Mouse (Mus musculus) neural tube, embryonic 13.5 days (tissue): Measurements from ENCODE around the gene Brpf3. TPM values are rescaled to one million over a fixed set of nuclear protein-coding genes. Genes with fewer than 3 reads are reported as not detected.
A peak's percentile ranks its signal among the peaks of the same experiment; 100 is the strongest.
"Not testable (repeated sequence)": the region's sequence is repeated elsewhere in the genome, so short reads cannot be mapped to it uniquely, and the experiment has no call there.

Experiments used
- ATAC-seq: fragments of 200-750 bp; cut with Nextera tagmentation; 2 replicates; pipeline ENCODE4 v1.8.0; 2017; ENCODE audit warnings: low read depth, mild to moderate bottlenecking, moderate TSS enrichment, moderate library complexity
- H3K27ac ChIP-seq: fragments of 300-500 bp; sonication (generic); replicated peaks from 2 replicates; pipeline ENCODE4 v1.5.1; 2015; ENCODE audit warnings: moderate library complexity, mild to moderate bottlenecking, inconsistent platforms
- H3K27me3 ChIP-seq: fragments of 300-500 bp; sonication (generic); 2 replicates; pipeline ENCODE4 v1.6.1; 2015; ENCODE audit warnings: mild to moderate bottlenecking, inconsistent platforms
- H3K36me3 ChIP-seq: fragments of 300-500 bp; sonication (generic); 2 replicates; pipeline ENCODE4 v1.6.1; 2015; ENCODE audit warnings: mild to moderate bottlenecking, inconsistent platforms
- H3K4me1 ChIP-seq: fragments of 300-500 bp; sonication (generic); replicated peaks from 2 replicates; pipeline ENCODE4 v1.6.1; 2015; ENCODE audit warnings: inconsistent platforms
- H3K4me2 ChIP-seq: fragments of 300-500 bp; sonication (generic); 2 replicates; pipeline ENCODE4 v1.6.1; 2015; ENCODE audit warnings: inconsistent platforms, mild to moderate bottlenecking, moderate library complexity
- H3K4me3 ChIP-seq: fragments of 300-500 bp; sonication (generic); 2 replicates; pipeline ENCODE4 v1.5.1; 2015; ENCODE audit warnings: mild to moderate bottlenecking, inconsistent platforms
- H3K9ac ChIP-seq: fragments of 300-500 bp; sonication (generic); 2 replicates; pipeline ENCODE4 v1.6.1; 2015; ENCODE audit warnings: moderate library complexity, mild to moderate bottlenecking, inconsistent platforms
- H3K9me3 ChIP-seq: fragments of 300-500 bp; sonication (generic); 2 replicates; pipeline ENCODE4 v1.6.1; 2016; ENCODE audit warnings: inconsistent platforms
- WGBS: fragments of 180-500 bp; shearing (Covaris S2); methylation state at CpG from one replicate; pipeline ENCODE4 v1.1.7; 2015; 5-methylcytosine and 5-hydroxymethylcytosine counted together
- polyA plus RNA-seq: library from polyadenylated mRNA; unstranded; fragments of >200 nt; fragmentation: Nextera tagmentation; extraction: Ambion mirVana; gene quantifications from 2 replicates; pipeline ENCODE4 v1.2.1, GENCODE M21; 2015

Brpf3 gene
- polyA plus RNA-seq, 1 experiment from 2014 or later, result 7.1 TPM

DNA sequence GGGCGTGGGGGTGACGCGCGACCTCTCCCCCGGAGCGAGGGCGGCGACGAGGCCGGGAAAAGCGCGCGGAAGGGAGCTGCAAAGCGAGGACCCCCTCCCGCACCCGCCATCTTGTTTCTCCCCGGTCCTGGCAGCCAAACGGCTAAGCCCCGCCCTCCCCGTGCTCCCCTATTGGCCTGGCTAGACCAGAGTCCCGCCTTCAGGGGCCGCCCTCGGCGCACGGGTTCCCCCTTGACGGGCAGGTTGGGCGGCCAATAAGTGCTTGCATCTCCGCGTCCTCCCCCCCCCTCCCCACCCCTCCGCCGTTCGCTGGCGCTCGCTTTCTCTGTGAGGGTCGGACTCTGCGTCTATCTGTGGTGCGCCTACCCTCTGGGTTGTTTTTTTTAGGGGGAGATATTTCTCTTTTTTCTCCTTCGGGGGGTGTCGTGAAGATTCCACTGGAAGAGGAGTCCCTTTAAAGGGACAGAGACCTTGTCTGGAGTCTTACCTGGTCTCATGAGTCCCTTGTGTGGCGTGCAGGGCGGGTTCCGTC lies 650 bp downstream of the Brpf3 start:
- Histone ChIP-seq H3K4me1 (peaks cover 33% of the 10 kb centered on the region), H3K27me3 (no peaks in the 10 kb centered on the region), H3K9me3 (no peaks in the 10 kb centered on the region), H3K4me3 (peak overlapping the region; percentile 75), H3K9ac (peak overlapping the region; percentile 100), H3K36me3 (peaks cover 10% of the 10 kb centered on the region), H3K4me2 (peak overlapping the region; percentile 94), H3K27ac (peak overlapping the region; percentile 100)
- peak; percentile 99 for ATAC-seq
- under 1% methylated on average over 29 of the region's 42 CpGs for WGBS

DNA sequence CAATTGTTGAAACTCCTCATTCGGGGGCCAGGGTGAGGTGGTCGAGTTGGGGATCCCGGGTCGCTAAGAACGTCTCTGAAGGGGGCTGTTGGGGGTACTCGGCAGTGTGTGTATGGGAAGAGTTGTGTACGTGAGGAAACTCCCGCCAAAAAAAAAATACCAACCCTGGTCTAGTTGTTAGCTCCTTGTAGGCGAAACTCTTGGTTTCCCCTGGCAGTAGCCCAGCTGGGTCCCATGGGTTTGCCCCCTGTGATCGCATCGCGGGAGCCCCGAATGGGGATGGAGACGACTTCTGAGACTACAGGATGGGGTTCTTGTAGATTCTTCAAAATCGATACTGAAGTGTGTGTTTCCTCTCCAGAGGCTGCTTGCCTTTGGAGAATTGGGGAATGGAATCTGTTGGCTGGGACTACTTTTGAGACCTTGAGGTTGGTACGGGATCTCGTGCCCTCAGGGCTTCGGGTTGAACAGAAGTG lies 1.2 kb downstream of the Brpf3 start:
- peak overlapping the region; percentile 100 for H3K27ac ChIP-seq

DNA sequence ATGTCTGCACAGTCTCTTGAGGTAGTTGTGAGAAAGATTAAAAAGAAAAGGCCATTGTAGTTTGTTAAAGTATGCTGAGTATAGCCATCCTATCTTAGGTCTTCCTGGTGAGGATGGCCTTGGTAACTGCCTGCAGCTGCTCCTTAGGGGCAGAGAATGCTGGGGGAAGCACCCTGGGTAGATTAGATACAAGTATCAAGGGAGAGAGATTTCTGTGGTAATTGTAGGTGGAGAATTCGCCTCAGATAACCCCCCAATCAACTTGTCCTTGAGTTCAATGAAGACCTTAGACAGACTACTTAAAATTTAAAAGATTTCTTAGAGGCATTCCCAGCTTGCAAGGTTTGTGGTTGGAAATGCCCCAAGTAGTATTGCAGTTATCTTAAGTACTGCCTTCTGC lies 2.4 kb downstream of the Brpf3 start:
- 84% methylated on average over 1 of the region's 1 CpGs for WGBS
- H3K27ac ChIP-seq, result no peak overlapping the region
- H3K36me3 ChIP-seq, result peaks cover 26% of the 10 kb centered on the region
- H3K27me3 ChIP-seq, result no peaks in the 10 kb centered on the region
- no peak for ATAC-seq
- H3K9ac ChIP-seq, result no peak overlapping the region
- no peak overlapping the region for H3K4me2 ChIP-seq
- H3K4me1 ChIP-seq, result peaks cover 33% of the 10 kb centered on the region
- no peaks in the 10 kb centered on the region for H3K9me3 ChIP-seq
- H3K4me3 ChIP-seq, result no peak overlapping the region

More for the DNA sequence above, 1.2 kb downstream of the Brpf3 start:
- ATAC-seq, result no peak
- WGBS, result 2% methylated on average over 18 of the region's 18 CpGs
- Histone ChIP-seq H3K4me1 (peaks cover 33% of the 10 kb centered on the region), H3K4me3 (peak overlapping the region; percentile 75), H3K4me2 (peak overlapping the region; percentile 93), H3K27me3 (no peaks in the 10 kb centered on the region), H3K9me3 (no peaks in the 10 kb centered on the region), H3K36me3 (peaks cover 15% of the 10 kb centered on the region), H3K9ac (peak overlapping the region; percentile 83)

DNA sequence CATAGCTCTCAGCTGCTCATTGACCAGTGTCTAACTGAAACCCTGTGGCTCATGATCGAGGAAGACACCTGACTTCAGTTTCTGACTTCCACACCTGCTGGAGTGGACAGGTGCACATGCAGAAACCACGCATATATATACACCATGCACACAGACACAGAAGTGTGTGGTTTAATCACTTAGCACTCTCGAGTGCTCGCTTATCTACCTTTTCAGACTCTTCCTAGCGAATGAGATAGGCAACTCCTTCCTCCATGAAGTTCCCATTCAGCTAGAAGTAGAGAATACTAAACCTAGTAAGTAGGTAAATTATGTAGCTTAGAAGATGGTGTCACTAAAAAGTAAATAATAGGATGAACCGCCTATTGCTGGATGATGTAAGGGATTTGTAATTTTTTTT lies 4.1 kb downstream of the Brpf3 start:
- 95% methylated on average over 6 of the region's 6 CpGs for WGBS
- peaks cover 19% of the 10 kb centered on the region for H3K4me1 ChIP-seq

DNA sequence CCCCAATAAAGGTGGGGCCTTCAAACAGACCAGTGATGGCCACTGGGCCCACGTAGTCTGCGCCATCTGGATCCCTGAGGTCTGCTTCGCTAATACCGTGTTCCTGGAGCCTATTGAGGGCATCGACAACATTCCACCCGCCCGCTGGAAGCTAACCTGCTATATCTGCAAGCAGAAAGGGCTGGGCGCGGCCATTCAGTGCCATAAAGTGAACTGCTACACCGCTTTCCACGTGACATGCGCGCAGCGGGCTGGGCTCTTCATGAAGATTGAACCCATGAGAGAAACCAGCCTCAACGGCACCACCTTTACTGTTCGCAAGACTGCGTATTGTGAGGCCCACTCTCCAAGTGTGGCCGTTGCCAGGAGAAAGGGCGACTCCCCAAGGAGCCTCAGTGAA lies 5.9 kb downstream of the Brpf3 start:
- Histone ChIP-seq H3K4me3 (no peak overlapping the region), H3K4me2 (no peak overlapping the region), H3K36me3 (peaks cover 59% of the 10 kb centered on the region), H3K9ac (no peak overlapping the region), H3K9me3 (no peaks in the 10 kb centered on the region), H3K27ac (no peak overlapping the region), H3K4me1 (peaks cover 13% of the 10 kb centered on the region), H3K27me3 (no peaks in the 10 kb centered on the region)
- 96% methylated on average over 19 of the region's 19 CpGs for WGBS
- ATAC-seq, result no peak

More for the DNA sequence above, 4.1 kb downstream of the Brpf3 start:
- Histone ChIP-seq H3K27ac (no peak overlapping the region), H3K27me3 (no peaks in the 10 kb centered on the region), H3K9me3 (no peaks in the 10 kb centered on the region), H3K36me3 (peaks cover 42% of the 10 kb centered on the region), H3K4me3 (no peak overlapping the region), H3K4me2 (no peak overlapping the region), H3K9ac (no peak overlapping the region)
- no peak for ATAC-seq

DNA sequence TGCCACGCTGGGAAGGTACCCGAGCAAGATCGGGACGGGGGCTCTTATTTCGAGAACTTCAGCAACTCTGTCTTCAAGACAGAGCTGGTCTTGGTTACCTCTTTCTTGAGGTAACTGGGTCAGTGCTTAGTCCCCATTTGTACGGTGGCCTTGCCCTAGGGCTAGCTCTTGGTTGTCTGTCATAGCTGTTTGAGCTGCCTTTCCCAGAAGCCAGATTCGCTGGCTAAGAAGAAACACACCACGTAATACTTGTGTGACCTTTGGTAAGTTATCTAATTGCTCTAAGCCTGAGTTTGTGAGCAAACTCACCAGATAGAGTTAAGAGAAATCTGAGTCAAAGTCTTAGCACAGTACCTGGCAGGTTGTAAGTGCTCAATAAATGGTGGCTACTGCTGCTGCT lies 7.8 kb downstream of the Brpf3 start:
- WGBS, result 97% methylated on average over 8 of the region's 8 CpGs
- Histone ChIP-seq H3K27me3 (no peaks in the 10 kb centered on the region), H3K27ac (no peak overlapping the region), H3K36me3 (peaks cover 77% of the 10 kb centered on the region), H3K4me1 (no peaks in the 10 kb centered on the region), H3K4me3 (no peak overlapping the region), H3K9ac (no peak overlapping the region), H3K4me2 (no peak overlapping the region), H3K9me3 (no peaks in the 10 kb centered on the region)
- ATAC-seq, result no peak

DNA sequence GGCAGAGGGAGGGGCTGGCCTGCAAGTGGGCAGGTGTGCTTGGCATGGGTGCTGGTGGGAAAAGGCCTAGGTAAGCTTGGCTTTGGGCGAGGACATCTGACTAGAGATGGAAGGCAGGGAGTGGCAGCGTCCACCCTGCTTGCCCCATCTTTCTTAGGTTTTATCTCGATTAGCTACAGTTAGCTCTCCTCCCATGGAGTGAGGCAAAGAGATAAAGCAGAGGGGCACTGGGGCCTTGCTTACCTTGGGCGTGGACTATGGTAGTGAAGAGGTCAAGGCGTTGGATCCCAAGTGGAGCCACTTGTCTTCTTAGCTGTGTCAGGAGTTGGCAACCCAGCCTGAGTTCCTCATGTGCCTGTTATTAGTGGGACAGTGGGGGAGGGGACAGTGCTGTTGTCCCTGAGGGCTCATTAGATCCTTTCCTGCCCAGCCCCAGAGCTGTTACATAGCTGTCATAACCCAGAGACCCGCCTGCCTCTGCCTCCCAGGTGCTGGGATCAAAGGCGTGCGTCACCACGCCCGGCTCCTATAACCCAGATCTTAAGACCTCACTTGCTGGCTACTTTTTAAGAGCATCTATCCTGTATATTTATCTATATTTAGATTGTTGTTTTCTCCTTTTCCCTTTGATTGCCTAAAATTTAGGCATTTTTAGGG lies 8.4 kb downstream of the Brpf3 start:
- H3K9me3 ChIP-seq, result no peaks in the 10 kb centered on the region
- no peaks in the 10 kb centered on the region for H3K4me1 ChIP-seq
- H3K4me3 ChIP-seq, result no peak overlapping the region
- H3K36me3 ChIP-seq, result peaks cover 83% of the 10 kb centered on the region
- H3K4me2 ChIP-seq, result no peak overlapping the region
- H3K27ac ChIP-seq, result no peak overlapping the region
- H3K9ac ChIP-seq, result no peak overlapping the region
- ATAC-seq, result no peak
- no peaks in the 10 kb centered on the region for H3K27me3 ChIP-seq
- 95% methylated on average over 10 of the region's 10 CpGs for WGBS

DNA sequence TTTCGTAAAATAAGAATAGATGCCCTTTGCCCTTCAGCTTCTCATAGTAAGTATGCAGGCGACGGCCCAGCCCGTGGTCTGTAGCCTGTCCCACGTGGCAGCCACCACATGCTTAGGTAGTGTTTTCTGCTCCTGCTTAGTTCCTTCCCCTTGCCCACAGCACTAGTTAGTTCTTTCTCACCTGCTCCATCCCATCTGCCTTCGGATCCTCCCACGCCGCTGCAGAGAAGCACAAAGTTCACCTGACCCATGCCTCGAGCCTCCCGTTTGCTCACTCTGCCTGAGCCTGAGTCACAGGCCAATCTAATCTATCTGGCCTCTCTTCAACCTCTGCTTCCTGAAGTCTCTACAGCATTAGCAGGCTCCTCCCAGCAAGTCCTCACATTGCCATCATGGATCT lies 11.5 kb downstream of the Brpf3 start:
- Histone ChIP-seq H3K27me3 (no peaks in the 10 kb centered on the region), H3K4me2 (no peak overlapping the region), H3K4me3 (no peak overlapping the region), H3K27ac (no peak overlapping the region), H3K36me3 (peaks cover 92% of the 10 kb centered on the region), H3K4me1 (no peaks in the 10 kb centered on the region), H3K9ac (no peak overlapping the region), H3K9me3 (no peaks in the 10 kb centered on the region)
- WGBS, result 96% methylated on average over 10 of the region's 10 CpGs
- ATAC-seq, result no peak

DNA sequence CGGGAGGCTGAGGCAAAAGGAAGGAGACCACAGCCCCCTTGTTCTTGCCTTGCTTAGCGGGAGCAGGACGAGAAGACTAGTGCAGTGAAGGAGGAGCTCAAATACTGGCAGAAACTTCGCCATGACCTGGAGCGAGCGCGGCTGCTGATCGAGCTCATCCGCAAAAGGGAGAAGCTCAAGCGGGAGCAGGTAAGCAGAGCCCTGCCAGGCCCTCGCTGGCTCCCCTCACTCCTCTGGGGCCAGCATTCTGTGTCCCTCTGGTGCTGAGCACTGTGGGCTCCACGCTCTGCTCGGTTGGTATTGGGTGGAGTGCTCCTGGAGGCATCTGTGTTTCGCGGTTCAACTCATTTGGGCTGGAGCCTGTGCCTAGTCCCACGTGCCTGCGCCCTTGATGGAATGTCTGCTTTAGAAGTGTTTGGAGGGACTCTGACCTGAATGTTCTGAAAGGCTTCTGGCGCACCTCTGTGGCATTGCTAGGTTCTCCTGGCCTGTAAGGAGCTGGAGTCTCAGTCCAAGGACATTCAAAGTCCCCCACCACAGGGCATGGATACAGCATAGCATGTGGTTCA lies 13.7 kb downstream of the Brpf3 start:
- WGBS, result 93% methylated on average over 18 of the region's 18 CpGs
- H3K4me2 ChIP-seq, result no peak overlapping the region
- no peaks in the 10 kb centered on the region for H3K27me3 ChIP-seq
- no peak overlapping the region for H3K27ac ChIP-seq
- no peaks in the 10 kb centered on the region for H3K9me3 ChIP-seq
- H3K4me1 ChIP-seq, result no peaks in the 10 kb centered on the region
- H3K4me3 ChIP-seq, result no peak overlapping the region
- H3K36me3 ChIP-seq, result peaks cover 94% of the 10 kb centered on the region
- no peak overlapping the region for H3K9ac ChIP-seq
- ATAC-seq, result no peak

DNA sequence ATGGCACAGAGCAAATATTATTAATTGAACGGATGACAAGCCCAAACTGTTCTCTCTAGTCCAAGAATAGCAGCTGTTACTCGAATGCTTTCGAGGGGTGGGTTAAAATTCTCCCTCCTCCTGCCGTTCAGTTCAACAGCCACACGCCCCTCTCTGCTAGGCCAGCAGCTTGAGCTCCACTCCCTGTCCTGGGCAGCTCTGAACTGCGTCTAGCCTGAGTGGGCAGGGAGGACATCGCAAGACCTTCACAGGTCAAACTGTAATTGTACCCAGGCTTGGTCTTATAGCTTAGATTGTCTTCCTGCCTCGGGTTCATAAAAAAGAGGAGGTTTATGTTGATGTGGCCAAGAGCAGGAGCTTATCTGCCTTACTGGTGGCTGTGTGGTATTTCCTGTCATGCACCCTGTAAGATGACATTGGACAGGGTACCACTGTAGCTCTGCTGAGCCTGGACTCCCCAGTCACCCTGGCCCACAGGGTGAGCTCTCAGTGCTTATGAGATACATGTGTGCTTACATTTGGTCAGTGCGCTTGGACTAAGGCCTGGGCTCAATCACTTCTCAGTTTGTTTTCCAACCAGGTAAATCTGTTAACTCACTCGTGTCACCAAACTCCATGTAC lies 14.6 kb downstream of the Brpf3 start:
- Histone ChIP-seq H3K27ac (no peak overlapping the region), H3K4me1 (no peaks in the 10 kb centered on the region), H3K27me3 (no peaks in the 10 kb centered on the region), H3K9me3 (no peaks in the 10 kb centered on the region), H3K4me3 (no peak overlapping the region), H3K4me2 (no peak overlapping the region), H3K36me3 (peaks cover 93% of the 10 kb centered on the region), H3K9ac (no peak overlapping the region)
- 88% methylated on average over 10 of the region's 10 CpGs for WGBS
- no peak for ATAC-seq

DNA sequence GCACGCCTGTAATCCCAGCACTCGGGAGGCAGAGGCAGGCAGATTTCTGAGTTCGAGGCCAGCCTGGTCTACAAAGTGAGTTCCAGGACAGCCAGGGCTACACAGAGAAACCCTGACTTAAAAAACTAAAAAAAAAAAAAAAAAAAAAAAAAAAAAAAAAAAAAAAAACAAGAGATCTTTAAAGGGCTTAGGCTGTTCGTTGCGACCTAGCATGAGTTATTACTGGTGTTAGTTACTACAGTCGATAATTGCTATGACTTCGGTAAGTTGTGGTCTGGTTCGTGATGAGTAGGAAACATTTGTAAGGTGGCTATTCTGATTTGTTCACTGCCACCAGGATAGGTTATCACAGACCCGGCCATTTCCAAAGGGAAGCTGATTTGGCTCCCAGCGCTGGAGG lies 15.4 kb downstream of the Brpf3 start:
- not testable (repeated sequence) for H3K27me3 ChIP-seq, H3K9me3 ChIP-seq, H3K27ac ChIP-seq, H3K4me3 ChIP-seq, H3K4me2 ChIP-seq, H3K4me1 ChIP-seq, ATAC-seq, H3K9ac ChIP-seq
- peaks cover 93% of the 10 kb centered on the region for H3K36me3 ChIP-seq
- WGBS, result 93% methylated on average over 10 of the region's 10 CpGs
